Mouse (Mus musculus): ENCODE measurements around the gene Rnf141.

Gene Rnf141

DNA sequence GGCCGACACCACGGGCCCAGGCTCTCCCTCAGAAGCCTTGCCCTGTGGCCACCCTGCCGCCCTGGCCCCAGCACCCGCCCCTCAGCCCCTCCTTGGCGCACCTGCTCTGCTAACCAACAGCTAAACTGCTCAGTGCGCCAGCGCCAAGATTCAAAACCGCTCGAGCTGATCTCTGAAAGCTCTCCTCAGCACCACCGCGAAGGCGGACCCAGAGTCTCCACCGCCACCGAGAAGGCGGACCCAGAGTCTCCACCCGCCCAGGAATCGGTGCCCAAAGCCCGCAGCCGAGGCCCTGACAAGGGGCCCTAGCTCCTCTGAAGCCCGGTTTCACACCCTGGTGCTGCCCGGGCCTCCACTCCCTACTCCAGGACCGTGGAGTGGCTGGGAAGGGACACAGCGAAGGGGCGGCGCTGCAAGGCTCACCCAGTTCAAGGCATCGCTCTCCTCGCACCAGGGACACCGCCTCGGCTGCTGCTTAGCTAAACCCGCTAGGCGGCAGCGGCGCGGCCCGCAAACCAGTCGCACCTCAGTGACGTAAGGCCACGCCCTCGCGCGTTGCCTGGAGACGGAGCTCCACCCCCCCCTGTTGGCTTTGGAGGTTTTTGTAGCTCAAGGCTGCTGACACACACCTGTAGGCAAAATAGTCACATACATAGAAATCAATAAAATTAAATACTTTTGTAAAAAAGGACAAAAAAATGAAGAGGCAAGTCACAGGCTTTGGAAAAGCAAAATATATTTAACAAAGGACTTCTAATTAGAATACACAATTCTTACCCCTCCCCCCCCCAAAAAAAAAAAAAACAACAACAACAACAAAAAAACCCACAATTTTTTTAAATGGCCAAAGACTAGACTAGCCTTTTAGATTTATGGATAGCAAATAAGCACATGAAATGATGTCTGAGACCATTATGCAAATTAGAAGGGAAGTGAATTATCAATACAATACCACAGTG is at the start of gene Rnf141:
TSS of gene Rnf141 (minus strand) at position 542 of the 959 bp plus-strand sequence.
- peak; percentile 84 to 92 for DNase-seq (ENCODE audit: low spot score in 2 of 2)

DNA sequence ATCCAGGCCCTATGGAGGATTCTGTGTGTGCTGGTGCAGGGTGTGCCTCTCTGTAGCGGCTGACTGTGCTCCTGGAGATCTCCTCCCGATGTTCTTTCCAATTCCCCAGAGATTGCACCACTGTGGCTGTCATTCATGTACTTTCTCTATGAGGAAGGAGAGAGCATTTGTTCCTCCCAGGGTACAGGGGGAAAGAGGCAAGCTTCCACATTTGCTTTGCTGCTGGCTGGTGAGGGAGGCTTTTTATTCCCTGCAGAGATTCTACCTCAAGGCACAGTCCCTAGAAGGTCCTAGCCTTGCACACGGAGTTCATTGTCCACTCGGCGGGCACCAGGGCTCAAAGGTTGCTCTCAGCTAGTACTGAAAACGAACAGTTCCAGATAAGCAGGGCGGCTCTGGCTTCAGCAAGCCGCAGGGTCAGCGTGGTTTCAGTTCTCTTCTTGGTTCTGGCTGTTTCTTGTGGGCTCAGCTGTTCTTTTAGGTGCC is 47.3 kb upstream of the Rnf141 start:
- no peak for DNase-seq (ENCODE audit: low spot score in 2 of 2)

DNA sequence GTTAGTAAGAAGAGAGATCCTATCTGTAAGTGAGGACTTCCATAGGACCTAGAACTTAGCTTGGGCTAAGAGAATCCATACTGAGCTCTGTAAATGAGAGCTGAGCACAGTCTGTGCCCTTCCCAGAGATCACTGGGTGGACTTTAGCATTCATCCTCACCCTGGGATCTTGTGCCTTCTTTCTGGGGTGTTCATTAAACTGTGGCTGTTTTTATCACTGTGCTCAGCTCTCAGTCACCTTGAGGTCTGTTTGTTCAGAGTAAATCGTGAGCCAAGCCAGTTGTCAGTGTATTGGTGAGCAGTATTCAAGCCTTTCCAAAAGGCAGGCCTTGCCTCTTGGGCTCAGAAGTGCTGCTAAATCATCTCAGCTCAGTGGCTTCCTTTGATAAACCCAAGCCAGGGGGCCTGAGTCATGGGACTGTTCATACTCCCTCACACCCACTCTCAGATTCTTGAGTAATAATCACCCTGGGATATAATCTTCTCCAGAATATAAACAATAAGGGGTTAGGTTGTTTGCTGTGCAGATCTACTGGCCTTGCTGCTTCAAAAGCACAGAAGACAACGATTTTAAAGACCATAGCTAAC is 37.6 kb upstream of the Rnf141 start:
- no peak for DNase-seq (ENCODE audit: low spot score in 2 of 2)

DNA sequence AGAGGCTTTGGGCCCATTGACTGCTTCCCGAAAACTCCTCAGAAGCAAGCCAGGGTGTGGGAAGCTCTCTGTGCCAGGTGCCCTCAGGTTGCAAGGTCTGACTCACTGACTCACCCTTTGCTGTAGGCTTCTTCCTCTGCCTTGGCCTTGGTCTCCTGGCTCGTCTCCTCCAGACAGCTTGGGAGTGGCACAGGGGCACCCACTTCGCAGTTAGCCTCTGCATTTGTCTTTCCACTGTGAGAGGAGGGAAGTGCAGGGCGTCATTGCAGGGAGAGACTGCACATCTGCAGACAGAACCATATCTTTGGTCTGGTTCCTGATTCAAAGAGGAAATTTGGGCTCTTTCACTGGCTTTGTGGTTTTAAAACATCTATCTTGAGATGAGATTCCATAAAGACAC is 33.8 kb upstream of the Rnf141 start:
- no peak for DNase-seq (ENCODE audit: low spot score in 2 of 2)

DNA sequence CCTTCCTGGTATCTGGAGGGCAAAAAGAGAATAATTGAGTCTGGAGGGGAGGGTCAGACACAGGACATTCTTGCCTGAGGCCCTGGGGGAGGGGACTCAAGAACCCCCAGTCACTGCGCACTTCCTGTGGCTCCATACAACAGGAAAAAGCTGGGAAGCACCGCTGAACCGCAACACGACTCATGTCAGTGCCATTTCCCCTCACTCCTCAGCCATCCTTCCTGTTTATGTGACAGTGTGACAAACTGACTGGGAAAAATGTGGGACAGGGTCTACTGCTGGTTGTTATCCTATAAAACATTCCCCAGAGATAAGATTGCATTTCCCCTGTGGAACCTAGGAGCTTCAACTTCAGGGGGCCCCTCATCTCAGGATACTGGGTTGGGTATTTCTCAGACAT is 32.7 kb upstream of the Rnf141 start:
- no peak for DNase-seq (ENCODE audit: low spot score in 2 of 2)

DNA sequence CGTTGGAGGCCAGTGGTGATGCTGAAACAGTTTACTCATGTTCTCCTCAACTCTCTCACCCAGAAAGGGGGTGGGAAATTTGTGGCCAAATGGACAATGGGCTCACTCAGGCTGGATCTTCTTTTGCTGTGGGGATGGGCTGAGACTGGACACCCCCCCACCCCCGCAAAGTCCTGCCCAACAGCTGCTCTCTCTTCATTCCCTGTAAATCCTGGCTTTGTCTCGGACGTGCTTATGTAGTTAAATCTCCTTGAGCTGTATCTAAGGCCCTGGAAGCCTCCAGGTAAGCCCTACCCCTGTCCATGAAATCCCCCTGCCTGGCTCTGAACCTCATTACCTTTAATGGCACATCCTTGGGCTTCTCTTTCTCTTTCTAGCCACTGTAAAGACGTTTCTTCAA is 24.6 kb upstream of the Rnf141 start:
- no peak for DNase-seq (ENCODE audit: low spot score in 2 of 2)

DNA sequence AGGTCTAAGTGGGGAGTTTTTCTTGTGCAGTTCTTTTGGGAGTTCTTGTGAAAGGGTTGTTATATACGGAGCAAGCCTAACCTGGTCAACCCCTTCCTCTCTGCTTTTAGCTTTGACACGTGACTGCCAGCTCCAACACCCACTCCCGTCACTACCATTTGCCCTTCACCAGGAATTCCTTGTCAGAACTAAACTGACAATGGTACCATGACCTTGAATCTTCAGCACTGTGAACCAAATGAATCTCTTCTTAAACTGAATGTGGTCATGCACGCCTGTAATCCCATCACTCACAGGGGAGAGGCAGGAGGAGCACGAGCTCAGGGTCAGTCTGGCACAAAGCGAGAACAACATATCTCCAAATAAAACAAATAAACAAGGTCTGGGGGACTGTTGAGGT is 22.9 kb upstream of the Rnf141 start:
- no peak for DNase-seq (ENCODE audit: low spot score in 2 of 2)

DNA sequence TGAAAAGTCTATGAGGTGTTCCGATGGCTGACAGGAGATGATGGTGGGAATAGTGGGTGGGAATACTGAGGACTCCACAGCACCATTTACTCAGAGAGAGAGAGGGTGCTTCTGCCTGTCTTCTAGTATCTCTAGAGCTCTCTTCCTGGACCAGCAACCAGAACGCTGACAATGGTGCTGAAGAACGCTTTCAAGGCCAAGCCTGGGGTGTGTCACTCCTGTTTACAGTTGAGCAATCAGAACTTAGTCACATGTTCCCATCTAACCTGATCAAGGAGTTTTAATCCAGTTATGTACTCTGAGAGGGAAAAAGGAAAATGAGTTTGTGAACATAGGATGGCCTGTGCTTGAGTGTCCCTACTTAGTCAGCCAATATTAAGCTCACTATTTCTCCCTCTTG is 21.8 kb upstream of the Rnf141 start:
- no peak for DNase-seq (ENCODE audit: low spot score in 2 of 2)

DNA sequence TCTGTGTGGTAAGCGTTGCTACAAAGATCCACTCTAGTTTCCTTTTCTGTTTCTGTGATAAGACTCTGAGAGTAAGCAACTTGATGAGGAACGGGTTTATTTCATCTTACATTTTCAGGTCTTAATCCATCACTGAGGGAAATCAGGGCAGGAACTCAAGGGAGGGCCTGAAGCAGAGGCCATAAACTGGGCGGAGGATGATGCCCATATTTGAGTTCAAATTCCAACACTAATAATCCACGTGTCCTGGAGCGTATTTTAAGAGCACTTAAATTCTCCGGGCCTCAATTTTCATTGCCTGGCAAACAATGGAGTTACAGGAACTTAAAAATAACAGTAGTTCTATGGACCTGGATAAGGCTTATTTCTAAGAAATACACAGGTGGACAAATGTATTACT is 21.3 kb upstream of the Rnf141 start:
- DNase-seq (ENCODE audit: low spot score in 2 of 2) = no peak

DNA sequence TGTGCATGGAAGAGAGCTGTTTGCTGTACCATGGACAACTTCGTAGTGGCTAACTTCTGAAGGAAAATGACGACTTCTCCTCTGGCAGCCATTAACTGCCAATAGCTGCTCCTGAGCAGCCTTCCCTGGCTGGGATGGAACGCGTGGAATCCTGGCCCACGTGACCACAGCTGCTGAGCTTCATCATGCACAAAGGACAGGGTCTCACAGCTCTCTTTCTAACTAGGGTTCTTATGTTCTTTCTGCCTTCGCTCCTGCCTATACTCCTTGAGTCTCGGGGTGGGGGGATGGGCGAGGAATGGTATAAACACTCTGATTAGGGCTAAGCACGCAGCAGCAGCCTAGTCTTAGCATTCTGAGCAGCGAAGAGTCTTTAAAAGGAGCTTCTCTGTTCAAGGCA is 20.8 kb upstream of the Rnf141 start:
- DNase-seq (ENCODE audit: low spot score in 2 of 2) = no peak

DNA sequence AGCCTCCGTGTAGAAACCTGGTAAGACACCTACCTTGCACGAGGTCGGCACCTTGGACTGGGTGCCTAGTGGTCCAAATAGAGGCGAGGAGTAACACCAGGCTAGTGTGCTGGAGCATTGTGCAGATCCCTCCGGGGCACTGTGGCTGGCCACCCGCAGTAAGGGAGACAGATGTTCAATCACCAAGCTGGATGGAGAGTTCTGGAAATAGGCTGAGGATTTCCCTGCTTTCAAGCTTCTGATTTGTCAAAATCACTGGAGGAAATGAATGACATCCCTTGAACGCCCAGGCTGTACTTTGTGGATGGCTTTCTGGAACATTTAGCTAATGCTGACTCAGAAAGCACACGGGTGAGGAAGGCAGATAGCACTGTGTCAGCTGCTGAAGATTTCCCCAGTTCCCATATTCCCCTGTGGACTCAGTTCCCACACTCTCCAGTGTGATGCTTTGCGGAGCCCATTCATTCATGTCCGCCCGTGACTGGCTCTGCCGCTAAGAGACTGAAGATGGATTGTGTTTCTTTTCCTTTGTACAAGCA is 18.6 kb upstream of the Rnf141 start, which contains the start of gene Lyve1:
TSS of gene Lyve1 (minus strand) at position 489 of the 539 bp plus-strand sequence.
- DNase-seq (ENCODE audit: low spot score in 2 of 2) = no peak

DNA sequence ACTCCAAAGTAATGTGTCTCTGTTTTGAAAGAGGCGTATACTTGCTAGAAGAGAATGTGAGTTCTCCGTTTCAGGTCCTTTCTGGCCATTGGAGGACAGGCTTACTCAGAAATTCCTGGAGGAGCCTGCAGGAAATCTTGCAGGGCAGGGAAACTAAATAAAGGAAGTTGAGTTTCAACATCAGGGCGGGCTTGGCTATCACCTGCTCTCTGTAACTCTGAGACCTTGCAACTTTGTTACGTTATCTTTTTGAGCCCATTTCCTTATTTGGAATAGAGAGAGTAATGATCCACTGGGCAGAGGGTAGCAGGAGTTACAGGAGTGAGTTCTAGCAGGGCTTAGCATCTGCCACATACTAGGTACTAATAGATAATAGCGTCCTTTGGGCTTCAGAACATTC is 15.9 kb upstream of the Rnf141 start:
- DNase-seq (ENCODE audit: low spot score in 2 of 2) = no peak

DNA sequence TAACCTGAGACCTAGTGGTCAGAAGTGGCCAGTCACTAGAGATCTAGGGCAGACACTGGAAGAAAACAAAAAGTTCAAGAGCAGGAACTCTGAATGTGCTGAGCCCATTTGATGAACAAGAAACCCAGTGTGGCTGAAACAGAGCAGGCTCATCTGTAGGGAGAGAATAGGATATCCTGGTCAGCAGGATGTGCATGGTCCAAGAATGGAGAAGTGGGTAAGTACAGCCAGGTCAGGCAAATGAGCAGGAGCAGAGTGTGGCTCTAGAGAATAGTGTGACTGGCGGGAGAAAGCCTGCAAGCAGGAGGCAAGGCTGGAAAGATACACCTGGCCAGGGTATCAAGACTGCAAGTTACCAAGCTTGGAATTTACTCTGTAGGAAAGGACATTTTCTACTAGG is 11.3 kb upstream of the Rnf141 start:
- no peak for DNase-seq (ENCODE audit: low spot score in 2 of 2)

DNA sequence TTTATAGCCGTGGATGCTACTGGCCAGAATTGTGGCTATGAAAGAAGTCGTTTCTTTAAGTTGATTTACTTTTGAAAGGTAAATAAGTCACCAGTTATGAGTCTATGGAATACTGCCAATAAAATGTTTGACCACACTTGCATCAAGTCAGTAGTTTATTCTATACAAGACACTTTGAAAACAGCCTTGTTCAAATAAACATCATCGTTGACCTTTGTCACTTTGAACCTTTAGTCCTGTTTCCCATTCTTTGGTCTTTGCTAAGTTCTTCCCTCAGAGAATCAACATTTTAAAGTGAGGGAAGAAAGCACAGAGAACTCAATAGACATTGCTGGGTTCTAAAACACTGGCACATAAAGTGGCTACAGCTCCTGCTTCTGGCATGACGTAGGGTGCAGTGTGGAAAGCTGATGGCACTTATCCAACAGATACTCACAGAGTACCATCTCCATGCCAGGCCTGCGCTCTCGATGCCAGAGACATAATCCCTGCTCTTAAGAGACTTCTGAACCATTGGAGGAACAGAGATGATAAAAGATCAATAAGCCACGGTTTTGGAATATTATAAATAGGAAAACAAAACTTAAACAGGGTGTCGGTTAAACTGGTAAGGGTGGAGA is 10.8 kb upstream of the Rnf141 start:
- DNase-seq (ENCODE audit: low spot score in 2 of 2) = peak in 1 of 2 experiments; percentile 20

DNA sequence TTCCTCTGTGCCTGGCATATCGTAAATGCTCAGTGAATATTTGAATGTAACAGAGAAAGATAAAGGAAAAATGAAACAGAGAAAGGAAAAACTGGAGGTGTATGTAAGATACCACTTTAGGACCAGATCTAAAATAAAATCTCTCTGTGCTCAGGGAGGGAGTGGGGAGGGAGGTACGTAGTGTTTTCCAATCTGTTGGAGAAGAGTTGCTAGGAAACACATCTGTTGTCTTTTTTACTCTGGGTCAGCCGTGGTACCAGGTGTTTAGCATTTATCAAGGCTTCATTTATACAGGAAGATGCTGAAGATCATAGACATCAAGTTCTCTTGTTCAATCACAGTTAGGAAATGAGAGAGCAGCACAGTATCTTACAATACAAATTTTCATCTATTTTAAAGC is 10.3 kb upstream of the Rnf141 start:
- DNase-seq (ENCODE audit: low spot score in 2 of 2) = no peak

DNA sequence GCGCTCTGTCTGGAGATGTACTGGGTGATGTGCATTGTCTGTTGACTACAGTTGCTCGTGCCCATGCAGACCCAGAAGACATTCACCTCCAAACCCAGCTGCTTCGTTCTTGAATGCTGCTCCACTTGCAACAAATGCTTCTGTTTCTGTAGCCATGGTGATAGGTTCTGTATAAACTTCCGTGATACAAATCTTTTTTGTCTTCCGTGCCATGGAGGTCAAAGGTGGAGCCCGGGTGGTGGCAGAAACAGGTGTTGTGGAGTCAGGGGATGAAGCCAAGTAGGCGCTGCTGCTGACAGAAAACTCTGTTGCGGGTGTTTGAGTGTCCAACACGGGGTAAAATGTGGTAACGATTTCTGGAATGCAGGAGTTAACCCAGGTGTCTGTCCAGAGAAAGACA is 9.4 kb upstream of the Rnf141 start:
- DNase-seq (ENCODE audit: low spot score in 2 of 2) = no peak

DNA sequence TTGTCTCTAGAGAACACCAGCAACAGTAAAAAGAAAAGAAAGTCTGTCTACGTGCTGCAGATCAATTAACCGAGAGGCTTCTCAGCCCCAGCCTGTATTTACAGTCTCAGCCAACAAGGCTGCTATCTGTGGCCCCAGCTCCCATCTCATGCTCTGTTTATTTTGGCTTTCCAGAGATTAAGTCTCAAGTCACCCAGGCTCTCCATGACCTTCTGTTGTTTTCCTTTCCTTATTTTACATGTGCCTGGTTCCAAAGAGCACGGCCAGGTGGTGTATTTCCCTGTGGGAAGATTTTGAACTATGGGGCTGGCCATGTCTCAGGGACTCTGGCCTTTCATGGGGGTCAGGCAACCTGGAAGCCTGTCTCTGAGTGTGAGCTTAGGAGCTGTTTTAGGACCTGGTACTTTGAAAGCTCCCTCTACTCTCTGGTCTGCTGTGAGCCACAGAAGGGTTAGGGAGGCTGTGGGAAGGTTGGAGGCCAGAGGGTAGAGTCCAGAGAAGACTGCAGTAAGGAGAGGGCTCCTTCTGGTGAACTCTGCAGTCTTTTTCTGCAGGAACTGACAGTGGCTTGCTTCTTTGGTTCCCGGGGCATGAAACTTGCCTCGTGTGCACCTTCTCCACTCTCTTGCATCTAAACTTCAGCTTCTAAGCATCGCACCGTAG is 7.4 kb upstream of the Rnf141 start:
- no peak for DNase-seq (ENCODE audit: low spot score in 2 of 2)

DNA sequence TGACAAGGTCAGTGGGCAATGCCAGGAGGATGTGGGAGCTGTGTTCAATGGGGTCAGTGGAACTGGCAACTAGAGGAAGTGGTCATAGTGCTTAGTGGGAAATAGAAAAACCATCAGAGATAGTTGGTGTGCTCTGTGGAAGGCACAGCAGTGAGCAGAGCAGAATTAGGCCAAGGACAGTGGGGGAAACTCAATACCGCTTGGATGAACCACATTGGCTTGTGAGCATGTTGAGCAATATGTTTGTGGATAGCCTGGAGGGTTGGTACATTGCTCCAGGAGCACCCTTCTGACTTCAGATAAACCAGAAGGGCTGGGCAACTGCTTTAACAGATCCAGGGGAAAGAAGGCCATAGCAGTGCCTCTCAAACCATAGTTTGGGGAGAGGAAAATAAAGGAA is 4.1 kb upstream of the Rnf141 start:
- DNase-seq (ENCODE audit: low spot score in 2 of 2) = no peak

DNA sequence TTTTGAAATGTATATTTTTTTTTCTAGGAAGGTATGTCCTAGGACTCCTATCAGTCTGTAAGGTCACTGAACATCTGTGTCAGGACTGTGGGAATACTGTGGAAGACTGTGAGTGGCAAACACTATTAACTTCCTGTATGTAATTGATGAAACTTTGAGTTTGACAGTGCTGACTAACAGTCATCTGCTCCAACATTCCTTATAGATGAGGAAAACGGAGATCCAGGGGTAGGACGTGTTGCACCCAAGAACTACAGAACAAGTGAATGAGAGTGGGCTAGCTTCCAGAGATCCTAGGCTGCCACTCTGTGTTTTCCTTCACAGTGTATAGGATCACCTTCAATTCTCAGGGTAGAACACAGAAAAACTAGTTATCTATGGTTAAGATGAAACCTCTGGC is 3.1 kb upstream of the Rnf141 start:
- DNase-seq (ENCODE audit: low spot score in 2 of 2) = no peak

DNA sequence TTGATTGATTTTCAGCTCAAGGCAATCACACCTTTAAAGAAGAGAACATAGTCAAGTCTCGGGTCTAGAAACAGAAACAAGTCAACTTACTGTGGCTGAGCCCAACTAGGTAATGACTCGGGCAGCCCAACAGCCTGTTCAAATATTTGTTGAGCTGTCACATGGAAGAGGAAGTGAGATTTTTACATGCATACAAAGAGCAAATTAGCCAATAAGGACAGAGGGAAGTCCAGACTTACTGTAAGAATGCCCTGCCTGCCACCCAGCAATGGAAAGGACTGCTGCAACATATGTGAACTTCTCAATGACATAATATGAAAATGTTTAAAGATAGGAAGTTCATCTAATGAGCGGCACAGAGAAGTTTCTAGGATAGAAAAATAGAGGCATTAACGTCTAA is 3.9 kb downstream of the Rnf141 start:
- no peak for DNase-seq (ENCODE audit: low spot score in 2 of 2)

DNA sequence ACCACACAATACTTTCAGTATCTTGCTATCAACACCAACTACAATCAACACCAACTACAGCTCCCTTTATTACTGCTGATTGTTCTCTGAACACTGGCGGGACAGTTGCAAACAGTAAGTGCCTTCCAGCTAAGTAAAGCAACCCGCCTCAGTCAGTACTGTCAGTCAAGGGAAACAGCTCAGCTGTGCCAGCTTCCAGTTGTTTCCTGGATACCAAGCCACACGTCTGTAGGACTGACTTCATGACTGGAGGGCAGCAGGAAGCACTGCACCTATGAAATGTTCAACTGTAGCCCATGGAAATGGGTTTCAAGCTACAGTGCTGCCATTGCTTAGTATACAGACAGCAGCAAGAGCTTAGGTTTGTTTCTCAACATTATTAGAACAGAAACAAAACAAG is 9.7 kb downstream of the Rnf141 start:
- DNase-seq (ENCODE audit: low spot score in 2 of 2) = no peak

DNA sequence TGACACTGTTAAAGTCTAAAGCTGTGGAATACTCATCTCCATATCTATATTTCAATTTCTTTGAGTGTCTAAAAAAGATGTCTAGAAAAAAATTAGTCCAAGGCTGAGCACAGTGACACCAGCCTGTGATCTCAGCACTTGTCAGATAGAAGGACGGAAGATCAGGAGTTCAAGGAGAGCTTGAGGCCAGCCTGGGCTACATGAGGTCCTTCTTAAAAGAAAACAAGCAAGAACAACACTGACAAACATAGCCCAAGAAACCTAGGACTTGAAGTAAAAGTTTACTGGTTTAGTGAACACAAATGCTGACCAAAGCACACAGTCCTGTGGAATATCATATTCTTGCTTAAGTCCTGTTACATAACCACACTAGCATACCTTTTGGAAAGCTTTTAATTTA is 10.2 kb downstream of the Rnf141 start:
- no peak for DNase-seq (ENCODE audit: low spot score in 2 of 2)

All from cerebellum, postnatal 4 days (tissue).